Mouse (Mus musculus) T-cell, adult 66 days (primary cell): ENCODE data around the gene Sox3. TPM values are rescaled to one million over a fixed set of nuclear protein-coding genes. Genes with fewer than 3 reads are reported as not detected.

ENCODE experiments used
- total RNA-seq, 2 experiments: library from RNA; stranded (reverse); gene quantifications; 3 replicates in 1 of 2; 4 replicates in 1 of 2; pipeline ENCODE4 v1.2.4; 2023

Gene Sox3
- total RNA-seq = not detected

DNA sequence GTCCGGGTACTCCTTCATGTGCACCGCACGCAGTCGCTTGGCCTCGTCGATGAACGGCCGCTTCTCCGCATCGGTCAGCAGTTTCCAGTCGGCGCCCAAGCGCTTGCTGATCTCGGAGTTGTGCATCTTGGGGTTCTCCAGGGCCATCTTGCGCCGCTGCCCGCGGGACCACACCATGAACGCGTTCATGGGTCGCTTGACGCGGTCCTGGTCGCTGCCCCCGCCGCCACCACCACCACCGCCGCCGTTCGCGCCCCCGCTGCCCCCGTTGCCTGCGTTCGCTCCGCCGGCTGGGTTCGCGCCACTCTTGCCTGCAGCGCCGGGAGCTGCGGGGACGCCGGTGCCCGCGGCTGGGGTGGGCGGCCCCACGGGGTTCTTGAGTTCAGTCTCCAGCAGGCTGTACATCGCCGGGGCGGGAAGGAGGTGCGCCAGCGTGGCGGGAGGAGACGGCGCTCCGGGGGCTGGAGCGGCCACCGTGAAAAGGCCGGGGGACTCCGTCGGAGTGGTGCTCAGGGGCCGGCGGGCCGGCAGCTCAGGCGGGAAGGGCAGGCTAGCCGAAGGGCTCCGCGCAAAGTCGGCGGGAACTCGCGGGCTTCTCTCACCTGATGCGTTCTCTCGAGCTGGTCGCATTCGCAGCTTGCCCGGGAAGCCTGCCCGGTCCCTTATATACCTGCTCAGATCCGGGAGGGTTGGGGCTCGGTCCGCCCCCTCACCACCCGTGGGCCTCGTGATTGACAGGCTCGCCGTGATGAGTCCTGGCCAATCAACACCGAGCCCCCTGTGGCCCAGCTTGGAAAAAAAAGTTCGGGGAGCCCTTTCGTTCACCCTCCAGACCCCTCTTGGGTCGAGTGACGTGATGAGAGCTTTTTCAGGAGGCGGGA lies at the start of gene Sox3:
Gene Sox3, minus strand, starts transcription at position 630 of the 881 bp plus-strand sequence.

